Mouse (Mus musculus) cerebellum, adult 8-10 months (tissue): ENCODE measurements around the gene Atp5l.
A peak's percentile ranks its signal among the peaks of the same experiment; 100 is the strongest.

Experiments used
- DNase-seq: peaks from one replicate; pipeline ENCODE4 v3.0.0; 2022

The Atp5l gene

GRCm38 (mm10) chr9:44891210-44891609 lies 29.3 kb downstream of the Atp5l start:
- no peak for DNase-seq

GRCm38 (mm10) chr9:44890122-44890521 lies 30.4 kb downstream of the Atp5l start:
- no peak for DNase-seq

GRCm38 (mm10) chr9:44888114-44888624 lies 32.4 kb downstream of the Atp5l start:
- no peak for DNase-seq

GRCm38 (mm10) chr9:44882981-44883569 lies 37.5 kb downstream of the Atp5l start:
- peak; percentile 54 for DNase-seq

GRCm38 (mm10) chr9:44882436-44882980 lies 38.0 kb downstream of the Atp5l start:
- DNase-seq, result peak; percentile 64

GRCm38 (mm10) chr9:44881941-44882435 lies 38.6 kb downstream of the Atp5l start:
- peak; percentile 74 for DNase-seq

- DNase-seq, result peak; percentile 99
Observed at GRCm38 (mm10) chr9:44881221-44881871, 39.2 kb downstream of the Atp5l start, which contains the start of gene Kmt2a. Gene Kmt2a (minus strand): TSS chr9:44881296.

GRCm38 (mm10) chr9:44880309-44881081 lies 40.0 kb downstream of the Atp5l start:
- DNase-seq, result peak; percentile 61

GRCm38 (mm10) chr9:44879694-44880271 lies 40.8 kb downstream of the Atp5l start:
- DNase-seq, result peak; percentile 37

GRCm38 (mm10) chr9:44878776-44879500 lies 41.6 kb downstream of the Atp5l start:
- DNase-seq, result no peak

GRCm38 (mm10) chr9:44877686-44878085 lies 42.9 kb downstream of the Atp5l start:
- DNase-seq, result no peak

GRCm38 (mm10) chr9:44875476-44875875 lies 45.1 kb downstream of the Atp5l start:
- DNase-seq, result no peak

- no peak for DNase-seq
Observed at GRCm38 (mm10) chr9:44874198-44874597, 46.3 kb downstream of the Atp5l start.

GRCm38 (mm10) chr9:44873665-44874064 lies 46.9 kb downstream of the Atp5l start:
- DNase-seq, result no peak

- DNase-seq, result no peak
Observed at GRCm38 (mm10) chr9:44868336-44869094, 52.0 kb downstream of the Atp5l start.

- no peak for DNase-seq
Observed at GRCm38 (mm10) chr9:44867664-44868063, 52.9 kb downstream of the Atp5l start.

GRCm38 (mm10) chr9:44866501-44867240 lies 53.9 kb downstream of the Atp5l start:
- no peak for DNase-seq
